Mouse (Mus musculus) right cerebral cortex, postnatal 14 days (tissue): ENCODE data around the gene Ccdc80.

Experiments used
- DNase-seq: peaks from one replicate; pipeline ENCODE4 v3.0.0; 2022

The Ccdc80 gene

DNA sequence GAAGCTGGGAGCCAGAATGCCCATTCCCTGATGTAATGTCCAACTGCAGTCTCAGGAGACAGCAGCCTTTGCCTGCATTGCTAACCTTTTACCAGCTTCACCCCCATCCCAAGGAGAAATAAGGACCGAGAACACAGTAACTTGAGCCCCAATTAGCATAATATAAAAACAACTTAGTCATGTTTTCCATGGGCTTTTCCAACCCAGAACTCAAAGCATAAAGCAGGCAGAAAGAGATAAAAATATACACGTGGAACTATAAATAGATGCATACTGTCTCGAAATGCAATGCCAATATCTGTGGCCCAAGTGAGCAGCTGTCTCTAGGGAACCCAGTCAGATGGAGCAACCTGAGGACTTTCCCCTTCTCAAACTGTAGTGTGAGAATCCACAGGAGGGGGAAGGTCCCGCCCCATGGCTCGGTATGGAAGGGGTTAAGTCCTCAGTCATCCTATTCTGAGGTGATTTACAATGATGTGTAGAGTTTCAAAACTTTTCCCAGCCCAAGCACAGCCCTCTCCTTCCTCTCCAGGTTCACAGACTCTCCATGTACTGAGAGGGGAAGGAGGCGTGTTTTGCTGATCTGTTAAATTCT lies at the start of gene Ccdc80:
TSS of gene Ccdc80 (plus strand) at position 266 of the 595 bp plus-strand sequence.
- DNase-seq = no peak

DNA sequence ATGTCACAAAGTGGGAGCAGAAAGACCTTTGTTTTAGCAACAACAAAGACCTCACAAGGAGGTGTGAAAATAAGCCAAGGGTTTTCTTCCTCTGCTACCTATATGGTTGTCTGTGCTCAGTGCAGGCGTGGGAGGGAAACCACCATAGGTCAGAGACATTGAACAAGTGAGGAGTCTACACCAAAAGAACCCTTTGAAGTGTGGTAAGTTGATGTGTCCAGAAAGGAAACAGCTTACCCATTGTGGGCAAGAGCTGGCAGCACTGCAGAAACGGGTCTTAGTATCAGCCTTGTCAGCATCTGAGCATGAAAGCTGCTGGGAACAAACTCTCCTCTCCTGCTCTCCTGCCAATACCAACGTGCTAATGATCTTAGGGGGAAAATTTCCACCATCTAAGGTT lies 48.4 kb upstream of the Ccdc80 start:
- DNase-seq = no peak

DNA sequence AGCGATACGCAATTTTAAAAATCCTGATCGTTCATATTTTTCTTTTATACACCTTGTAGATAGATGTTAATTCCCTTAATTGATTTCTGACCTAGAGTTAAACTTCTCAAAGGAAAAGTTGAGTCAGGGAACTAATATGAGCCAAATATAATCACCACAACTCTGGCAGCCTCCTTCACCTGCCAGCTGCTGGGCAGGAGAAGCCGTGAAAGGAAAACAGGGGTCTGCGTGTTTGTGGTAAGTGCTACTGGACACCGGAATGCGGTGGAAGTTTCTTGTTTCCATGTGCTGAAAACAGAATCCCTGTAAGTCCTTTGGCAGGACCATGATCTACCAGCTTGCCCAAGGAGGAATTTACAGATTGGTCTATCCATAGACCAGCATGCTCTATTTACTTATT lies 36.0 kb upstream of the Ccdc80 start:
- DNase-seq = no peak

DNA sequence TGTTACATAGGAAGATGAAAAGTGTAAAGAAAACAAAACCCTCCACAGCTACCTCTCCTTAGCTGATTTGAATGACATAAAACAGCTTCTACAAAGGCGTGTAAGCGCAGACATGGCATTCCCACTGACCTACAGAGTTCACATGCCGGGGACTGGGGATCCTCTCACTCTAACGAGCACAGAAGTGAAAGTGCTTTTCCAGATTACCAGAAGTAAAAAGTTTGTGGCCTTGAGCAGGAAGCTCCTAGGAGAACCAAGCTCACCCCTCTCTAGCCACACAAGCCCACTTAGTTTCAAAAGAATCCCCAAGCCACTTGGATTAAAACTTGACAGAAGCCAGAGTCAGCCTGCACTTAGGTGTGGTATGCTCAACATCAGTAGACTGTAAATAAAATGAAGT lies 35.3 kb upstream of the Ccdc80 start:
- no peak for DNase-seq

DNA sequence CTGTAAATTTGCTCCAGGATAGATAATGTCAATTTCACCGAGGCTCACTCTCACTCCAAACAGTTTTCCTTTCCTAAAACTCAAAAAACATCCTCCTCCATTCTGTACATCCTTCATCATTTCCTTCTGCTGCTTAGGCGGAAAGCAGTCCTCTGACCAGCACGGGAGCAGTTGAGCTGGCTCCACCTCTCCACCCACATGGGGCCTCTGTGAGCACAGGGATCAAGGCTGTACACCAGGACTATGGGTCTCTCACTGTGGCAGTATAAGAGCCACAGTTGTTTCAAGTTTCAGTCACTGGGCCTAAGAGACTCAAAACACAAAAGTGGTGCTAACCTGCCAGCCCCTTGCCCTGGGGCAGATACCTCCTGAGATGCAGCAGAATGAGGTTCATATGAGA lies 32.1 kb upstream of the Ccdc80 start:
- DNase-seq = no peak

DNA sequence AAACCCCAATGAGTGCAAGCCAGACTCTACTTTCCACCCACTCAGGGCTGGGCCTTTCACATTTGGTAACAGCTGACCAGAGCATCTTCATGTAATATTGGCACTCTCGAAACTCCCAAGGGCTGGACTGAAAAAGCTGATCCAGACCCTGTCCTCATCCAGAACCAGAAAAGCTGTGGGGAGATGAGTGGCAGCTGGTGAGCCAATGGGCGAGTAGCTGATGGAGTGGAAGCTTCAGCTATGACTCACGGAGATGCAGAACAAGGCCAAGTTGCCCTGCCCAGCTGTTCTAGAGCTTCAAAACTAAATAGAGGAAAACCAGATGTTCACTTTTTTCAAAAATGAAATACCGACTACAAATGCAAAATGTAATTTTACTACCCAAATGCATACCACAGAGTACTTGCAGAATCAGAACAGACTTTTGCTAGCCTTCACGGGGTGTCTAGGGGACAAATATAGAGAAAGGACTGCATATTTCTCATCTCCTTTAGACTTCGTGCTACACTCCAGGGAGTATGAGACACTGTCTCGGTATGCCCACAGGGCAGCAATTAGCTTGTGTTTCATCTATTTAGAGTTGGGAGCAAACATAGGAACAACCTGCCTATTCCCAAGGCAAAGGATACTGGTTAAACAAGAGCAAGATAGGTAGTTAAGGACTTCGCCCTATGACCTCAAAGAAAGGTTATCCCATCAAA lies 22.7 kb upstream of the Ccdc80 start:
- DNase-seq = no peak

DNA sequence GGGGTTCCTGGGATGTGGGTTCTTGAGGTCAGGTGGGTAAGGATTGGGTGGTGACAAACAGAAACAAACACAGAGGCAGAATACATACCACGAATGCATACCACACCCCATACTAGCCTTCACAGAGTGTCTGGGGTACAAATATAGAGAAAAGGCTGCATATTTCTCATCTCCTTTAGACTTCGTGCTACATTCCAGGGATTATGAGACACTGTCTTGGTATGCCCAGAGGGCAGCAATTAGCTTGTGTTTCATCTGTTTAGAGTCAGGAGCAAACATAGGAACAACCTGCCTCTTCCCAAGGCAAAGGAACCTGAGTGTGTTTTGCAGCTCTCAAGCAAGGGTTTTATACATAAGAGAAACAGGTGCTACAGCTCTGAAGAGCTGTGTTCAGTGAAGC lies 21.8 kb upstream of the Ccdc80 start:
- no peak for DNase-seq

DNA sequence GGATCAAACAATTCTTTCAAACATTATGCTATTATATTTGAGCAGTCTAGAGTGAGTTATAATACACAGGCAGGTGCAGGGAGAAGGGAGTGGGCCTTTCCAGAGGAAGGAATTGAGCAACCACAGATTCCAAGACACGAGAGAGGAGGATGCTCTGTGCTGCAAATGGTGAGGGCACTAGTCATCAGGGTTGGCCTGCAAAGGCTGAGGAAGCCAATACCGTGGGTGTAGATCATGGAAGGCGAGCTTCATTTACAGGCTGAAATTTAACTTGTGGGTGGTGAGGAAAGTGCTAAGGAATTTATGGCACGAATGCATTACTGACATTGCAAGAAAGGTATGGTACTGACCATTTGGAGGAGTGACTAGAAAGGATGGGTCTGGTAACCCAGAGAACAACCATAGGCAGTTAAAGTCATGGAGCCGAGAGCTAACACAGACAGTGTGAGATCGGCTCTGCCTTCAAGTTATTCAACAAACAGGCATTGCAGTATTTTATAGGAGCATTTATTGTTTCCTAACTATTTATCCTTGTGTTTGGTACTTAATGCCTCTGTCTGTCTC lies 15.6 kb upstream of the Ccdc80 start:
- DNase-seq = no peak

DNA sequence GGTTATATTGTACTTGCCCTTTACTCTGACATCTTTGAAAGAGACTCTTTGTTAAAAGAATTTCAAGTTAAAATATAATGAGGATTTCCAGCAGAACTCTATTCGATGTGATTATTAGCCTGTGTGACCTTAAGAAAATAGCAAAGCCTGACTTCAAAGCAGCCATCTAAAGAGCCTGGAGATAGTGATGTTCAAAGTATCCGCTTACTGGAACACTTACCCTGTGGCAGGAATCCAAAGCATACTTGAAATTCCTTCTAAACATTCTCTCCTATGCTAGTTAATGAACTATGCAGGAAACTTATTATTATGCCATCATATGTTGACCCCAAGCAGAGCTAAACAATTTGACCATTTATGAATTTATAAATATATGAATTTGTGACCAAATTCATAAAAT lies 13.9 kb upstream of the Ccdc80 start:
- no peak for DNase-seq

DNA sequence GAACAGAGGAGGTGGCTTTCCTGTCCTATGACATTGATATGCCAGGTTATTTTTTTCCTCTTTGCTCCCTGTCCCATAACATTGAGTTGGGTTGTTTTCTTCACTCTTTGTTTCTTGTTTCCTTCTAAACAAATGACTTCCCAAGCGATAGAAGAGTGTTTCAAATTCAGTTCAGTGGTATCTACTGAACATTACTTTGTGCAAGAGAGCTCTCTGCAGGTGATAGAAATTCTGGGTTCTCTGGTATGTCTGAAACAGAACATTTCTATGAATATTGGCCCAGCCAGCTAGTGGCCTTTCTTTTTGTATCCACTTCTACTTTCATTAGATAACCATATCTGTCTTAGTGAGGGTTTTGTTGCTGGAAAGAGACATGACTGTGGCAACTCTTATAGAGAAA lies 4.4 kb upstream of the Ccdc80 start:
- no peak for DNase-seq

DNA sequence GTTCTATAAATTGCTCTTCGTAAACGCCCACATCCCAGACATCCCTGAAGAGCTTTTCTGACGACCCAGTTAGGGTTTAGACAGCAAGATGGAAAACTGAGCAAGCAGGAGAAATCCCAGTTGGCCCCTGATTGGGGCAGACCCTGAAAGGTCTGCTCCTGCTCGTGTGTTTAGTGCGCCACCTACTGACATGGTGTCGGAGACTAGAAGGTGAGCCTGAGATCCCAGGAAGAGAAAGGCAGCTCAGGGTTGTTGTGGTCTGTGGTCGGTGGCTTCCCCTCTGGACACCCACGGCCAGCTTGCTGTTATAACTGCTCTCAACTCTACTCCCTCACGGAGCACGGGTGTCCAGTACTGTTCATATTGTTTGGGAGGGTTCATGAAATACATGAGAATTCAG lies 3.2 kb upstream of the Ccdc80 start:
- peak; percentile 80 for DNase-seq

DNA sequence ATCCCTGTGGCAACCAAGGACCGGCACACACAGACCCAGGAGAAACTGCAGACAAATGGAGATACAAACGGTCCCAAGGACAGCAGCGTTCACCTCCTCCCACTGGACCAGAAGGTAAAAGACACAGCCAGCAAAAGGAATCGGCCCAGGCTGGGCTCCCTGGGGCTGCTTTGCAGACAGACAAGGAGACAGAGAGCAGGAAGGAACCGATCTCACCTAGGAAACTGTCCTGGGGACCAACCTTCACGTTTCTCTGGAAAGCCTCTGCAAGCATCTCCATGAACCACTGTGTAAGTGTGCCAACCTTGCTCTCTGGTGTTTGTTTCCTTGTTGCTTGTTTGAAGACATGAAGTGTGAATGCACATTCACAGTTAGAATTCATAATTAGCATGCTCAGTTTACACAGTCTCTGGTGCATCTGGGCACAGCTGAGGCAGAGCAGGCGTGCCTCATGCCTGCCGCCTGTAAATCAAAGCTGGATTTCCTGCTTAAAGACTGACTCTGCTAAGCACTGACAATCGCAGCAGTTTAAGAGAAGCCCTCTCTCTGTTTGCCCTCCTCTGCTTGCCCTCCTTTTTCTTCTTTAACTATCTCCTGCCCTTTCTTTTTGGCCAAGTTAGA lies 1.0 kb downstream of the Ccdc80 start:
- no peak for DNase-seq

DNA sequence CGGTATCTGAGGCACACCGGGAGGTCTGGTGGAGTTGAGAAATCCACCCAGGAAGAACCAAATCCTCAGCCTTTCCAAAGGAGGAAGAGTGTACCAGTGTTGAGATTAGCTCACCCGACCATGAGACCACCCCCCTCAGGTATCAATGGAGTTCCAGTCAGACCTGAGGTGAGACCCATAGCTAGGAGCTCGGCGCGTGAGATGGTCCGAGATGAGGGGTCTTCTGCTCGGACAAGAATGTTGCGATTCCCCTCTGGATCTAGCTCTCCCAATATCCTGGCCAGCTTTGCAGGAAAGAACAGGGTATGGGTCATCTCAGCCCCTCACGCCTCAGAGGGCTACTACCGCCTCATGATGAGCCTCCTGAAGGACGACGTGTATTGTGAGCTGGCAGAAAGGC lies 1.8 kb downstream of the Ccdc80 start:
- no peak for DNase-seq

DNA sequence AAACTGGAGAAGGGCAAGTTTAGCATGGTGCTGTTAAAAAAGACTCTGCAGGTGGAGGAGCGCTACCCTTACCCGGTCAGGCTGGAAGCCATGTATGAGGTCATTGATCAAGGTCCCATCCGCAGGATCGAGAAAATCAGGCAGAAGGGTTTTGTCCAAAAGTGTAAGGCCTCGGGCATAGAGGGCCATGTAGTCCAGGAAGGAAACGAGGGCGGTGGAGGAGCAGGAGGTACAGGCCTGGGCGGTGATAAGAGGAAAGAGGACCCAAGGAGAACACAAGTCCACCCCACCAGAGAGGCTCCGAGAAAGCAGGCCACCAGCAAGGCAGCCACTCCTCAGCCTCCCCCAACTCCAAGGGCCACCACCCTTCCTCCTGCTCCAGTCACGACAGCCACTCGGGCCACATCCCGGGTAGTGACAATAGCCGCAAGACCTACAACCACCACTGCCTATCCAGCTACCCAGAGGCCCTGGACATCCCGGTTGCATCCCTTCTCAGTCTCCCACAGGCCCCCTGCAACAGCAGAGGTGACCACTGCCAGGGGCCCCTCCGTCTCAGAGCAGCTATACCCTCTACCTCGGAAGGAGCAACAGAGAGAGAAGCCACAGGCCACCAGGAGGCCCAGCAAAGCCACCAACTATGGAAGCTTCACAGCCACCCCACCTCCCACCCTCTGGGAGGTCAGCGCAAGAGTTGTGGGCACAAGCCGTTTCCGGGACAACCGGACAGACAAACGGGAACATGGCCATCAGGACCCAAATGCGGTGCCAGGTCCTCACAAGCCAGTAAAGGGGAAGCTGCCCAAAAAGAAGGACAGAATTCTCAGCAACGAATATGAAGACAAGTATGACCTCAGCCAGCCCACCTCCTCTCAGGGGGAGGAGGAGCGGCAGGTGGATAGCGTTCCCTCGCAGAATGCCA lies 2.6 kb downstream of the Ccdc80 start:
- no peak for DNase-seq

DNA sequence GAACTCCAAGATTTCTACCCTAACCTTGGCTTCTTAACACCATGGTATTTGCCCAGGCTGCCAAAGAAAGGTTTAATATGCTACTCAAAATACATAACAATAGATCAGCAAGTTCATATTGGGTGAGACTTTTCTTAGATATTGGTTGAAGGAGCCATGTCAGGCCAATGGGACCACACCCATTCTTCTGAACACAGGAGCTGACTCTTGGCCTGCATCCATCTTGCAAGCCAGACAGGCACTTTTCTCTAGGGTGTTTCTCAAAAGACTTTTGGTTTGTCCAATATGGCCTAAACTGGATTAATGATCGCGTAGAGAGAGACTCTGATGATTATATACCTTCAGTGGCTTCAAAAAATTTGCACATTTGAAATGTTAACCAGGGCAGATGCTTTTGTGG lies 4.3 kb downstream of the Ccdc80 start:
- no peak for DNase-seq

DNA sequence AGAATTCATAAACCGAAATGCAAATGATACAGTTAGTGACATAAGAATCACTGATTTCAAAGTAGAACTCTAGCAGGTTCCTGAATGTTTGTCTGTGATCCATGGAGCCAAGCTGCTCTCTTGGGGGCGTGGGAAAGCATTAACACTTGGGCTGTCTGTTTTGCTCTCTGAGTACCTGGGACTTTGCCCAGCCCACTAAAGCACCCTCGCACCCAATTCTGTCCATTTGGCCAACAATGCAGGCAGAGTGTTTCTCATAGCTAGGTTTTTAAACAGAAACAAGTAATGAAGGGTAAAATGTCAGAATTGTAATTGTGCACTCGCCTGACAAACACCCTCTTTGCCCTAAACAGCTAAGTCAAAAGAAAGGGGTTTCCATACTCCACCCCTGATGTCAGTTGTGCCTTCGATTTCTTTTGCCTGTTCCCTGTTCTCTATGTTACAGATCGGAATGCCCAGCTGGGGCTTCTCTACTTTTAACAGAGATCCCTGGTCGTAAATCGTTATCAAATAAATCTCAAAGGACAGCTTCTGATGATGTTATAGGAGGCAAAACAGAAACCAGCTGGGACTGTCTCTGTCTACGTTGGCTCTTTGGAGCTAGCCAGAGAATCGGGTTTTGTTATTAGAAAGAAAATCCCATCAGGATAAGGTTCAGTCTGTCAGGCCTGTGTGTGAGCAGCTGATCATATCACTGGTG lies 5.1 kb downstream of the Ccdc80 start:
- no peak for DNase-seq

DNA sequence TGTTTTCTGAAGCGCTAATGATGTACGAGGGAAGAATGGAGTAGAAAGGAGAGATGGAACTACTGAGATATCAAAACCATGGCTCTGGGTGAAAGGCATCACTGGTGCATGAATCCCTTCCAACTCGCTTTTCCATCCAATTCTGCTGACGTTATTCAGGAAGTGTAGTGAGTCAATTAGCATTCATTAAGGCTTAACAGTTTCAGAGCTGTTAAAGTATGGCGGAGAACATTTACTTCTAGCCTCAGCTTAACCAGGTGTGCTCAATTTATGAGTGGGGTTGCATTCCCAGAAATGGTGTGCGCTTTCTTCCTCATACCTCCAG lies 5.6 kb downstream of the Ccdc80 start:
- DNase-seq = no peak

DNA sequence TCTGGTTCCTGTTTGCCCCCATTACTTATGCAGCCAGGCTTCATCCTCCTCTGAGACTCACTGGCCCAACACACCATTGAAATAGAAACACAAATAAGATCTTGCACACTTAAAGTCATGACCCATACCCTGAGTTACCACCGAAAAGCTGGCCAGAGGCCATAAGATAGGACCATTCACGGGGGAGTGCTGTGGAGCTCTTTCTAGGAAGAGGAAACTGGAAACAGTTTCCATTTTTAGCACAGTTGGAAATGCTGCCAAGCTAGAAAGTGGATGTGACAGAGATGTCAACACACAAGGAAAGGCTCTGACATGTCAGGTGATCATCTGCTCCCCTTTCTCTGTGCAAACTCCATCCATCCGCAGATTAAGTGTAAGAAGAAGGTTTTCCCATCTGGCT lies 7.7 kb downstream of the Ccdc80 start:
- no peak for DNase-seq

DNA sequence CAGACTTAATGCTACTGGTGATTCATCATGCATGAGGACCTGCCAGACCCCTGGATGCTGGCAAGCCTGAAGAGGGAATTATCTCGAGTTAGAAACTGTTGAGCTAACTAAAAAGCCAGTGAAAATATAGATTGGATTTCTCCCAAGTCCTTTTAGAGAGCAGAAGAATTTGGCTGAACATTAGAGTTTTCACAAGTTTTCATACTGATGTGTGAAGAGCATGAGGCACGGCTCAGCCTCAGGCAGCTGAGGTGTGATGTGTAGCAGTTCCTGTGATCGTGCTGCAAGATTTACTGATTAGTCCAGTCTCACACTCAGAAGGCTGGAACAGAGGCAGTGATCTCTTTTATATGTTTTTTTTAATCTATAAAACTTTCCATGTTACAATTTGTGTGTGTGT lies 11.8 kb downstream of the Ccdc80 start:
- no peak for DNase-seq

DNA sequence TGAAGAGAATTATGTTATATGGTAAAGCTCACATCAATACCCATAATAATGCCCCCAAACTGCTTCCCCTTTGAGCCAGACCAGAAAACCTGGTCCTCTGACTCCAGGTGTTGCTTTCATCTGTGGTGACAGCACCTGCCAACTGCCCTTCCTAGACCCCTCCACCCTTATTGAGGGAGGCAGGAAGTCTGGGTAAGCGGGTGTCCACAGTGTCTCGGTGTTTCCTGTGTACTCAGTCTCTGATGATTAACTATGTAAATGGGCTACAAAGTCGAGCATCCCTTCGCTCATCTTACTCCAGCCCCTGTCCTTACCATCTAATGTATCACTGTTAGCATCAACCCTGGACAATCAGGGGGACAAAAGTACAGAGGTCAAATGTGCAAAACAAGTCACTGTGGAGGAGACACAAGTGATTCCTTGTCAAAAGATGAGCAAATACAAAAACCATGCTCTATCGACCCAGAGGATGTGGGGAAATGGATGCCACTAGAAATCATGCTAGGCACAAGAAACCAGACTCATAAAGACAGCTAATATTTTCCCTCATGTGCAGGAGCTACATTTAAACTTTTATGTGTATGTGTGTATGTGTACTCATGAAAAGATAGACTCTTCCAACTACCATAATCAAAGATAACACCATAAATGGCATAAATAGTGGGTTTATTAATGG lies 15.1 kb downstream of the Ccdc80 start:
- DNase-seq = no peak

DNA sequence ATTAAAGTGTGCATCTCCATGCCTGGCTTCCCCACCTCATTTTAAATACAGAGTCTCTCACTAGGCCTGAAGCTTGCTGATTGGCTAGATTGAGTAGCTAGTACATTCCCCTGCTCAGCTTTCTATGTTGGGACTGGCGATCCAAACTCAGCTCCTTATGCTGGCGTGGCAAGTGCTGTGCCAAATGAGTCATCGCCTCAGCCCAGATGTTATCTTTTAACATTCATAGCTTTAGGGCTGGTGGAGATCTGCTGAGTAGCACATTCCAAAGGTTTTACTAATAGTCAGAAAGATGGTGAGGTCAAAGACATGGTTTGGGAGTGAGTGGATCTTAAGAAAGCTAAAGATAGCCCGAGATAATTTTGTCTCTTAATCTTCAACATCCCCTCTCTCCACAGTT lies 17.3 kb downstream of the Ccdc80 start:
- no peak for DNase-seq

DNA sequence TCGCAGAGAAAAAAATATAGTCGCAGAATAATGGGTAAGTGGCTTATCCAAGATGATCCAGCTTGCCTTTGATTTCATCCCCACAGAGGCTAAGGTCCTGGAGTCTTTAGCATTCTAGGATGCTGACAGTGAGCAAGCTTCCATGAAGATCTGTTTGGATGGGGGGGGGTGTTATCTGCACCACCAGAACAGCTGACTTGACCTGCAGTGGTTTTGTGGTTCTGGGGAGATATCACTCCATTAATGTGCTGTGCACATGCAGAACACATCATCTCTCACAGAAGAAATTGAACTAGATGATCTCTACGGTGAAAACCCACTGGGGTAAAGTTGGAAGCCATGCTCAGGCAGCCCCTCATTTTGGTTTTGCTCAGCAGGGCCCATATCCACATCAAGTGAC lies 24.0 kb downstream of the Ccdc80 start:
- no peak for DNase-seq
